9 mouse cellular contexts compared by ENCODE assay signal in the genomic region with DNA sequence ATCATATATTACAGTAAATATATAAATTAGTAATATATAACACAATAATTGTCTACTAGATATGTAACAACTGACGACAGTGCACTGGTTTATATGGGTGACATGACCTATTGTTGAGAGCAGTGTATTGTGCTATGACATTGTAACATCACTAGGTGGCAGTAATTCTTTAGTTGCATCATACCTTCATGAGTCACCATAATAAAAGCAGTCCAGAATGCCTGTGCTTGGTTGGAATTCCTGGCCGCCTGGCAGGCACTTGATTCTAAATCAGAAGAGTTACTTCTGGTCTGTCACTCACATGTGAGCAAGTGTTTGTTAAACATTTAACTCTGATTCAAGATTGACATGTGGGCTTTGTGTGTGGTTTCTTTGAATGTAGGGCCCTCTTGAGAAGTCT. TPM values are rescaled to one million over a fixed set of nuclear protein-coding genes. Genes with fewer than 3 reads are reported as not detected.
DNase-seq lines count a peak whose midpoint lies in the region; ATAC-seq and TF ChIP-seq lines count a peak whose summit lies in the region.
"Had no signal": no experiment of that assay in that cellular context is flagged by ENCODE, and none has a peak within 500 bp of the region (broad histone marks: within the 10 kb centered on the region; RNA-seq: fewer than 3 reads in every experiment).

No protein-coding gene starts in this region.

- ATAC-seq in cerebellum, adult (ENCODE audit: insufficient number of reproducible peaks, low FRiP score, low TSS enrichment) = peak; percentile 74
- ATAC-seq in hindbrain, embryonic 13.5 days (ENCODE audit: low FRiP score) = peak; percentile 49; the same call in 1 of the 2 replicates
- ATAC-seq in neural tube, embryonic 11.5 days (ENCODE audit: insufficient read depth, low FRiP score, low TSS enrichment) = peak; percentile 39; the same call in 1 of the 2 replicates

- no peak overlapping the region for H3K9ac ChIP-seq in ES-E14 (ENCODE audit: insufficient read depth, low read depth, low read length, poor library complexity, severe bottlenecking)
- no peak overlapping the region for H3K9ac ChIP-seq in hindbrain, embryonic 13.5 days
- no peak overlapping the region for H3K9ac ChIP-seq in neural tube, embryonic 11.5 days (ENCODE audit: low read length)

- no peaks in the 10 kb centered on the region for H3K9me3 ChIP-seq in ES-E14 (ENCODE audit: control insufficient read depth, insufficient read depth, low read depth, low read length)
- H3K9me3 ChIP-seq in hindbrain, embryonic 13.5 days = no peaks in the 10 kb centered on the region
- H3K9me3 ChIP-seq in neural tube, embryonic 11.5 days (ENCODE audit: control insufficient read depth, low read length) = no peaks in the 10 kb centered on the region

- H3K27ac ChIP-seq in ES-E14 (ENCODE audit: insufficient read depth, low read depth, low read length, poor library complexity, severe bottlenecking) = no peak overlapping the region
- no peak overlapping the region for H3K27ac ChIP-seq in hindbrain, embryonic 13.5 days
- no peak overlapping the region for H3K27ac ChIP-seq in neural tube, embryonic 11.5 days (ENCODE audit: low read depth, low read length)

- WGBS in hindbrain, embryonic 13.5 days = 26% methylated on average over 2 of the region's 2 CpGs
- 49% methylated on average over 2 of the region's 2 CpGs for WGBS in neural tube, embryonic 11.5 days

- 0 out of 2 replicates have a peak, but pooled peaks cover 2% of the 10 kb centered on the region for H3K27me3 ChIP-seq in hindbrain, embryonic 13.5 days
- no peaks in the 10 kb centered on the region for H3K27me3 ChIP-seq in neural tube, embryonic 11.5 days (ENCODE audit: control insufficient read depth, insufficient read depth, low read length)

- no peak overlapping the region for H3K4me2 ChIP-seq in hindbrain, embryonic 13.5 days
- H3K4me2 ChIP-seq in neural tube, embryonic 11.5 days (ENCODE audit: low read depth) = no peak overlapping the region

- no peak overlapping the region for H3K4me3 ChIP-seq in ES-E14 (ENCODE audit: insufficient read depth in 1 of 2, low read depth in 1 of 2, low read length in 2 of 2, poor library complexity in 1 of 2, severe bottlenecking in 1 of 2)
- no peak overlapping the region for H3K4me3 ChIP-seq in hindbrain, embryonic 13.5 days
- H3K4me3 ChIP-seq in neural tube, embryonic 11.5 days (ENCODE audit: low read depth, low read length) = no peak overlapping the region

- no peak for DNase-seq in cerebellum, postnatal 4 days (ENCODE audit: low spot score in 2 of 2)
- DNase-seq in ES-E14 (ENCODE audit: low read depth, low spot score) = peak; percentile 26
- DNase-seq in cerebellum, postnatal 10 days = peak; percentile 51 to 66
- DNase-seq in layer of hippocampus, postnatal 14 days (ENCODE audit: low spot score in 2 of 2) = peak; percentile 24 to 65
- DNase-seq in neural tube, embryonic 11.5 days (ENCODE audit: low spot score) = peak; percentile 27
- DNase-seq in thymus, postnatal 4 days = no peak

- no peaks in the 10 kb centered on the region for H3K36me3 ChIP-seq in ES-E14 (ENCODE audit: control insufficient read depth, insufficient read depth, low read length, poor library complexity, severe bottlenecking)
- H3K36me3 ChIP-seq in hindbrain, embryonic 13.5 days = no peaks in the 10 kb centered on the region
- H3K36me3 ChIP-seq in neural tube, embryonic 11.5 days (ENCODE audit: control insufficient read depth, insufficient read depth, low read length) = no peaks in the 10 kb centered on the region

- in situ Hi-C loops in ES-E14 (cut with MboI; ENCODE audit: low sequenced_read_pairs in 2 of 2, unreplicated experiment in 2 of 2) = loop anchor here in 1 of 2 experiments (10.0 kb wide), 1 partner anchor 310 kb away; no protein-coding TSS in a partner anchor

- no peaks in the 10 kb centered on the region for H3K4me1 ChIP-seq in ES-E14 (ENCODE audit: control insufficient read depth in 2 of 2, insufficient read depth in 2 of 2, low read length in 2 of 2, poor library complexity in 1 of 2)
- H3K4me1 ChIP-seq in hindbrain, embryonic 13.5 days (replicated peaks) = no peaks in the 10 kb centered on the region
- no peaks in the 10 kb centered on the region for H3K4me1 ChIP-seq in neural tube, embryonic 11.5 days (ENCODE audit: control insufficient read depth, insufficient read depth, low read length)

TF ChIP-seq in ES-E14, 5 proteins besides CTCF, POLR2A, EP300 and RAD21:
- TF ChIP-seq ZNF384 (IDR thresholded peaks at IDR 0.05; ENCODE audit: low read depth, low read length) (no peak), CHD2 (IDR thresholded peaks at IDR 0.05; ENCODE audit: low read depth, low read length) (no peak), ZC3H11A (IDR thresholded peaks at IDR 0.05; ENCODE audit: borderline replicate concordance, low read depth, low read length) (no peak), MAFK (IDR thresholded peaks at IDR 0.05; ENCODE audit: insufficient read depth, low read depth, low read length) (0 out of 2 replicates have a peak, but pooled peaks have one; percentile 14), HCFC1 (IDR thresholded peaks at IDR 0.05; ENCODE audit: borderline replicate concordance, insufficient read depth, low read length) (no peak)

RNA-seq across cellular contexts. Expression of gene Crbn, which starts 5.0 kb away (rescaled TPM):
- total RNA-seq in ES-E14 (2012; rRNA removed) = 33.9 and 35.1 TPM in 2 replicates
- 62.2 and 64.9 TPM in 2 replicates for polyA plus RNA-seq in hindbrain, embryonic 13.5 days (2015; fragmentation: Nextera tagmentation; extraction: Ambion mirVana)
- total RNA-seq in layer of hippocampus, postnatal 14 days (2021) = 10 to 100 TPM; 83.8 to 87.8 TPM
- 54.5 and 58.4 TPM in 2 replicates for polyA plus RNA-seq in neural tube, embryonic 11.5 days (2014; fragmentation: Nextera tagmentation; extraction: Ambion mirVana)

RNA-seq across cellular contexts. Expression of gene Trnt1, which starts 36.0 kb away (rescaled TPM):
- 55.3 and 72.9 TPM in 2 replicates for total RNA-seq in ES-E14 (2012; rRNA removed)
- polyA plus RNA-seq in hindbrain, embryonic 13.5 days (2015; fragmentation: Nextera tagmentation; extraction: Ambion mirVana) = 63.3 and 65.8 TPM in 2 replicates
- total RNA-seq in layer of hippocampus, postnatal 14 days (2021) = 10 to 100 TPM; 48.1 to 55.0 TPM
- polyA plus RNA-seq in neural tube, embryonic 11.5 days (2014; fragmentation: Nextera tagmentation; extraction: Ambion mirVana) = 72.1 and 74.2 TPM in 2 replicates

RNA-seq across cellular contexts. Expression of gene Il5ra, which starts 56.1 kb away (rescaled TPM):
- 0.27 TPM in 1 of 2 replicates, not detected in the other for total RNA-seq in ES-E14 (2012; rRNA removed)
- not detected in 2 replicates for polyA plus RNA-seq in hindbrain, embryonic 13.5 days (2015; fragmentation: Nextera tagmentation; extraction: Ambion mirVana)
- not detected for total RNA-seq in layer of hippocampus, postnatal 14 days (2021)
- not detected in 2 replicates for polyA plus RNA-seq in neural tube, embryonic 11.5 days (2014; fragmentation: Nextera tagmentation; extraction: Ambion mirVana)
- total RNA-seq: left cerebral cortex, postnatal 36 days had no signal

Comparison
In these comparisons a context has a peak if more than half of its experiments do, and no peak if none do; other contexts are left out.
1. DNase-seq: peak in ES-E14 (single experiment), cerebellum, postnatal 10 days (2 of 2), layer of hippocampus, postnatal 14 days (2 of 2) and neural tube, embryonic 11.5 days (single experiment); none in cerebellum, postnatal 4 days (0 of 2) and thymus, postnatal 4 days (single experiment).
2. Peak in every context shown above with its lines, with median percentiles within 50 percentile points of each other: ATAC-seq.